Mouse (Mus musculus): ENCODE results near the gene St3gal3. TPM values are rescaled to one million over a fixed set of nuclear protein-coding genes. Genes with fewer than 3 reads are reported as not detected.
A peak's percentile ranks its signal among the peaks of the same experiment; 100 is the strongest.

St3gal3 gene
- polyA plus RNA-seq, 1 experiment from 2014 or later: 27.4 TPM

DNA sequence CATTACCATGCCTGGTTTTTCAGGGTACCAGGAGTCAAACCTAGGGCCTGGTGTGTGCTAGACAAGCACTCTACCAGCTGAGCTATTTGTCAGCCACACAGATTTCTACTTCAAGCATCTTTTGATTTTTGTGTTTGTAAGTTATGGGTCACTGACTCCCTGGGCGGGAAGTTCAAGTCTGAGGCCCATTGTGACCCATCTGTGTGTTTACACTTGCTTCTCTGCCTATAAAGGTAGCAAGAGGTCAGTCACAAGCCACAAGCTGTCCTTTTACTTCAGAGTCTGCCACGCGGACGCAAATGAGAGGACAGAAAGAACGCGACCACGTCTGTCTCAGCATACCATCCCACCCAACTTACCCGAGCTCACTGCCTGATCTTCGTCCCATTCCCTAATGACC lies 59.4 kb downstream of the St3gal3 start:
- CTCF ChIA-PET: no interaction called here
- H3K27me3 ChIP-seq: no peaks in the 10 kb centered on the region
- in situ Hi-C loops (cut with MboI; ENCODE audit: low pct_unique_long_range_greater_than_20kb): no loop called here
- ATAC-seq (no peak), DNase-seq (ENCODE audit: low read depth, low spot score) (no peak)
- POLR2A ChIA-PET: no interaction called here
- no peak for TF ChIP-seq CTCF (IDR thresholded peaks at IDR 0.05)

DNA sequence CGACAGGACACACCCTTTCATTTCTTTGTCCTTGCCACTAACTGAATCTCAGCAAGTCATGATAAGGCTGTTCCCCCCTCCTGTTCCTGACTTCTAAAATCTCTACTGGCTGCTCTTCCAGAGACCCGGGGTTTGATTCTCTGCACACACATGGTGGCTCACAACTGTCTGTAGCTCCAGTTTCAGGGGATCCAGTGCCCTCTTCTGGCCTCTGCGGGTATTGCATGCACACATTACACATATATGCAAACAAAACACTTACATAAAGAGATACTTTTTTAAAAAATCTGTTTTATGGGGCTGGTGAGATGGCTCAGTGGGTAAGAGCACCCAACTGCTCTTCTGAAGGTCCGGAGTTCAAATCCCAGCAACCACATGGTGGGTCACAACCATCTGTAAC lies 60.5 kb downstream of the St3gal3 start:
- POLR2A ChIA-PET: no interaction called here
- CTCF ChIA-PET: no interaction called here
- no peak for ATAC-seq
- no peaks in the 10 kb centered on the region for H3K27me3 ChIP-seq
- in situ Hi-C loops (cut with MboI; ENCODE audit: low pct_unique_long_range_greater_than_20kb): no loop called here
- no peak for DNase-seq (ENCODE audit: low read depth, low spot score)
- peak; percentile 53 for TF ChIP-seq CTCF (IDR thresholded peaks at IDR 0.05)

DNA sequence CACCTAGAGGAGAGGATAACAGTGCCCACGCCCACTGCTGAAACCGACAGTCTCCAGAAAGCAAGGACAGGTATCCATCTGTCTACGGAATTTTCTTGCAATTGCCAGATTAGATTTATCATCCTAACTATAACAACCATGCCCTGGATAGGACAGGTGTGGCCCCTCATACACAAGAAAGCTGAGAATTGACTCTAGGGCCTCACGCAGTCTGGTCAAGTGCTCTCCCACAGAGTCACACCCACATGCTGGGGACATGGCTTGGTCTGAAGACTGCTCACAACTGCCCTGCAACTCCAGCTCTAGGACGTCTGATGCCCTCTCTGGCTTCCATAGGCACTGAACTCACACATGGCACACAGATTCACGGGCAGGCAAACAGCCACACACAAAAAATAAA lies 61.6 kb downstream of the St3gal3 start:
- no peak for TF ChIP-seq CTCF (IDR thresholded peaks at IDR 0.05)
- no peak for ATAC-seq
- H3K27me3 ChIP-seq: no peaks in the 10 kb centered on the region
- in situ Hi-C loops (cut with MboI; ENCODE audit: low pct_unique_long_range_greater_than_20kb): no loop called here
- DNase-seq (ENCODE audit: low read depth, low spot score): no peak
- POLR2A ChIA-PET: no interaction called here
- CTCF ChIA-PET: no interaction called here

DNA sequence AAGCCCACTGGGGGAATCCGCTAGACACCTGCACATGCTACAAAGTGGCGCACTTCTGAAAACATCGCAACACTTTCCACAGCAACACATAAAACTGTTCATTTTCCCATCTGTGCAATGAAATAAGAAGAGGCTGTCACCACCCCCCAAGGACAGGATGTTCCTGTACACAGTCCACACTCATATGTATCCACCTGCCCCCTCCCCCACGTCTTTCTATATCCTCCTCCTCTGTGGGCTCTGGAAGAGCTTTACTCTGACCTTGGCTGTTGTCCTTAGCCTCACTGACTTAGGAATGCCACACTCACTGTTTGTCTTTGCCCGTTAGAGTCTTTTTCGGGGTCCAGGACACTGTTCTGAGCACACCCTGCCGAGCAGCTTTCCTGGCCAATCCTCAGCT lies 62.8 kb downstream of the St3gal3 start:
- no peaks in the 10 kb centered on the region for H3K27me3 ChIP-seq
- CTCF ChIA-PET: interaction anchor here (1.5 to 1.8 kb wide), 2 partner anchors 11 kb away, joined by 3 to 4 read pairs; no protein-coding TSS in a partner anchor

DNA sequence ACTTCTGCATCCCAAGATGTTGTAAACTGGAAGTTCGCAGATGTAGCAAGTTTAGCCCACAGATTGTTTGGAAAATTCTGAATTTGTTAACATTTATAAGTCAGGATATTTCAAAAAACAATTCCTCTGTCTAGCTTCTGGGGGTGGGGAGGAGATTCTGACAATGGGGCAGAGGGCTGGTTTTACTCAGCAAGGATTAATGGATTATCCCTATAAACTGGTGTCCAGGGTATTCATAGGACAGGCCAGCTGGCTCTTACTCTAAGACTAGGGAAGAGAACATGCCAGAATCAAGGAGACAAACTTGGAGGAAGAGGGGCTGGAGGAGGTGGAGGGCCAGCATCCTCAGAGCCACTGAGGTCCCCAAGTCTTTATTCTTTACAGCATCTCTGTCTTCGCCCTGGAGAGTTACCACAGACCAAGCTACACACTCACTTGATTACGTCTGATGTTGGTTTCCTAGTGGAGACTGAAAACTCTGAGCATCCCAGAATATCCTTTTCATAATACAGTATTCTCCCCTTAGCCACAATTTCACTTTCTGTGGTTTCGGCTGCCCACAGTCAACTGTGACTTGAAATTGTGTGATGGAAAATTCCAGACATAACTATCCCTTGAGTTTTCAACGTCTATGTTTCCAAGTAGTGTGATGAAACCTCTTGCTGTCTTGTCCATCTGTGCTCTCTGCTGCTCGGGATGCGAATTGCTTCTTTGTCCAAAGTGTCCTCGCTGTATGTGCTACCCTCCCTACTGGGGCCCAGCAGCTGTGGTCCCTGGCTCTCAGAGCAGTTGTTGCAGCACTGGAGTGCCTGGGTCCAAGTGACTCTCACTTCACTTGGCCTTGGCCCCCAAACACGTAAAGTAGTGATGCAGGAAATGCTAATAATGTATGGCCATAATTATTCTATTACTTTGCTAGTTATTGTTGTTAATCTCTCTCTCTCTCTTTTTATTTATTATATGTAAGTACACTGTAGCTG lies 64.2 kb downstream of the St3gal3 start:
- DNase-seq (ENCODE audit: low read depth, low spot score) (peak; percentile 46), ATAC-seq (no peak)
- no peak for TF ChIP-seq CTCF (IDR thresholded peaks at IDR 0.05)
- in situ Hi-C loops (cut with MboI; ENCODE audit: low pct_unique_long_range_greater_than_20kb): no loop called here
- no peaks in the 10 kb centered on the region for H3K27me3 ChIP-seq
- CTCF ChIA-PET: interaction anchor here (1.5 to 1.8 kb wide), 2 partner anchors 10 to 12 kb away, joined by 3 to 4 read pairs; no protein-coding TSS in a partner anchor
- POLR2A ChIA-PET: no interaction called here

More for the DNA sequence above, 62.8 kb downstream of the St3gal3 start:
- DNase-seq (ENCODE audit: low read depth, low spot score) (no peak), ATAC-seq (no peak)
- in situ Hi-C loops (cut with MboI; ENCODE audit: low pct_unique_long_range_greater_than_20kb): no loop called here
- TF ChIP-seq CTCF (IDR thresholded peaks at IDR 0.05): no peak
- POLR2A ChIA-PET: no interaction called here

DNA sequence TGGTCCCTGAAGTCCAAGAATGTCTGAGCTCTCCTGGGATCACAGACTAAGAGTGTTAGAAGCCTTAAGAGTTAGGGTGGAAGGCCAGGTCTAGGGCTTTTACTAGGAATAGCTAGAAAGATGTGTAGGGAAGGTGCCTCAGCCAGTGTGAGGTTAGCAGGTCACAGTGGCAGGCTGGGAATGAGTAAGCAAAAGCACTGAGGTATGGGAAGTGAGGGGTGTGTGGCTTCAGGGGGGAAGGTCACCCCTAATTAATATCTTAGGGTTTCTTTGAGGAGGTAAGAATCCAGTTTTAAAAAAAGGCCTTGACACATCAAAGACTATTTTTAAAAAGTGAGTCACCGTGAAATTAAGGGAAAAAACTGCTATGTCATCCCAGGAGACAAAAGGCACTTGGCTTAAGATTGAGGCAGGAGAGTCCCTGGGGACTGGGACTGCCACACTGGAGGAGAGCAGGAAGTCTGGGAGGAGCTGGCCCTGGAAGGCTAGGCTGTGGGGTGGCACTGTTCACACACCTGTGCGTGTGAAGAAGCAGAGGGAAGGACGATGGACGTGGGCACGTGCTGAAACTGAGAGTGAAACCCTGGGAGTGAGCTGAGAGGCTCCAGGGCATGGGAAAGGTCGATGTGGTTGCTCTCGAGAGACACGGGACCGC lies 72.8 kb downstream of the St3gal3 start:
- peak; percentile 91 for ATAC-seq
- TF ChIP-seq CTCF (IDR thresholded peaks at IDR 0.05): no peak
- DNase-seq (ENCODE audit: low read depth, low spot score): peak; percentile 90
- H3K27me3 ChIP-seq: no peaks in the 10 kb centered on the region
- ChIA-PET POLR2A (no interaction called here), CTCF (interaction anchor here (1.0 to 1.1 kb wide), 2 partner anchors 28 to 133 kb away, joined by 3 read pairs; no protein-coding TSS in a partner anchor)
- in situ Hi-C loops (cut with MboI; ENCODE audit: low pct_unique_long_range_greater_than_20kb): loop anchor here (10.0 kb wide), 1 partner anchor 67 kb away; no protein-coding TSS in a partner anchor

DNA sequence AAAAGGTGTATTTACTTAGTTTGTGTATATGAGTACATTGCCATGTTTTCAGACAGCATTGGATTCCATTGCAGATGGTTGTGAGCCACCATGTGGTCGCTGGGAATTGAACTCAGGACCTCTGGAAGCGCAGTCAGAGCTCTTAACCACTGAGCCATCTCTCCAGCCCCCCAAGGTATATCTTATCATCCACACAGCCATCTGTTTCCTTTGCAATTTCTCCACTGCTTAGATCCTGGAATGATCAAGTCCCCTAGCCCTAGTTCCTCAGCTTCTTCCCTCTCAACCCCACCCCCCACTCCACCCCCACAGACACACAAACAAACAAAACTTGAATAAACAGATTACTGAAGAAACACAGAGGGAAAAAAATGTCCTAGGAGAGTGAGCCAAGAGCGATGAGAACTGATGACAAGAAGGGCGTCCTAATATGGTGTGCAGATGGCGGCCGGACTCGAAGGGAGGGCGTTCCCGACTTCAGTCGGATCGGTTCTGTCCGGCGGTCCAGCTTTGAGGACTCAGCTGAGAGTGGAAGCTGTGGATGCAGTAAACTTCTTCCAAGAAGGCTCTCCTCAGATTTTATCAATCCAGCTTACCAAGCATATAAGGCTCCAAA lies 73.7 kb downstream of the St3gal3 start:
- ChIA-PET CTCF (interaction anchor here (0.9 to 1.2 kb wide), 3 partner anchors 11 to 27 kb away, joined by 3 to 4 read pairs (median 3); no protein-coding TSS in a partner anchor), POLR2A (interaction anchor here (0.9 kb wide), 1 partner anchor 32 kb away, joined by 3 read pairs; no protein-coding TSS in a partner anchor)
- no peaks in the 10 kb centered on the region for H3K27me3 ChIP-seq
- DNase-seq (ENCODE audit: low read depth, low spot score) (no peak), ATAC-seq (no peak)
- no peak for TF ChIP-seq CTCF (IDR thresholded peaks at IDR 0.05)
- in situ Hi-C loops (cut with MboI; ENCODE audit: low pct_unique_long_range_greater_than_20kb): loop anchor here (10.0 kb wide), 1 partner anchor 66 kb away; no protein-coding TSS in a partner anchor

DNA sequence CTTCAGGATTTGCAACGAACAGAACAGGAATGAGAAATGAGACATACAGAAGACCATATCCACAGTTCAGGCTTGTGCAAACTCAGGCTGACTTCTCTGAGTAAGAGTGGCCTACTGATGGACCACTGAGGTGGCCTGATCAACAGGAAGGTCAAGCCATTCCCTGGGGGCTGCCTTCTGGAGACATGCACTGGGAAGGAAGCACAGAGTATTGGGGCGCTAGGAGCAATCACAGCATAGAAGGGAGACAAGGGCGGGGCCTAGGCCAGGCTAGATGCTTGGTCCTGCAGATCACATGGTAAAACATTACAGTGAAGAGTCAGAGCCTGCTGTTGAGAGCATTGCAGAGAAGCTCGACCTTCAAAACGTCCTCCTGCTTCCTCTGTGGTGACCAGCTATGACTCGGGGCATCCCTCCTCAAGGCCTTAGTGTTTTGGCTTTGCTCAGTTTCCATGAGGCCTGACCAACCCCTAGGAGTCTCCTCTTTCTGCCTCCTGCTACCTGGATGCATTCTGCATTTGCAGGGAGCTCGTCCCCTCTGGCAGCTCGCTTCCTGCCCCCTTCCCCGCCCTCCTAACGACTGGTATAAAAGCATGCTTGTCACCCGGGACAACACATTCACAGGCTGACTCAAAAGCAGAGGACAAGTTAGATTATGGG lies 74.8 kb downstream of the St3gal3 start:
- ChIA-PET POLR2A (interaction anchor here (0.9 kb wide), 1 partner anchor 31 kb away, joined by 3 read pairs; no protein-coding TSS in a partner anchor), CTCF (interaction anchor here (0.9 to 1.2 kb wide), 2 partner anchors 10 to 12 kb away, joined by 3 to 4 read pairs; no protein-coding TSS in a partner anchor)
- no peak for DNase-seq (ENCODE audit: low read depth, low spot score)
- no peak for TF ChIP-seq CTCF (IDR thresholded peaks at IDR 0.05)
- ATAC-seq: no peak
- in situ Hi-C loops (cut with MboI; ENCODE audit: low pct_unique_long_range_greater_than_20kb): loop anchor here (10.0 kb wide), 1 partner anchor 65 kb away; no protein-coding TSS in a partner anchor
- H3K27me3 ChIP-seq: no peaks in the 10 kb centered on the region

DNA sequence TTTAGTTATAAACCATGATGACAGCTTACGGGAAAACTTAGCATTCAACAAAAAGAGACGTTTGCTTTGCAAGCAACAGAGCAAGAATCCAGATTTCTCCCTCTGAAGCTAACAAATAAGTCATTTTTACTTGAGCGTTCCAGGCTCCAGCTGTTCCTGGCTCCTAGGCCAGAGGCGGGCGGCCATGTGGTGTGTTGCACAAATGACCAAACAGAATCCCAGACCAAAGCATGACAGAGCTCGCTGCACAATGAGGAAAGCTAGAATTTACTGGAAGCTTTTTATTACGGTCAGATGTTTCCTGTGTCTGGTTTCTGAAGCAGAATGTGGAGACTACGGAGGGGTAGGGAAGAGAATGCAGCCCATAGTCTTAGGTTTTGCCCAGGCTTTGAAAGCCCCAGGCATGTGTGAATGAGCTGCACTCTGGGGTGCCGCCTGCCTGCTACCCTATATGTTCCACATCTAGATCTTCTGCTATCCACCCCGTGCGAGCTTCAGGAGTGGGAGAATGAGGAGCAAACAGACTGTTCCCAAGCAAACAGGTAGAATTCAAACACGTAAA lies 76.5 kb downstream of the St3gal3 start:
- H3K27me3 ChIP-seq: no peaks in the 10 kb centered on the region
- ATAC-seq: no peak
- TF ChIP-seq CTCF (IDR thresholded peaks at IDR 0.05): no peak
- DNase-seq (ENCODE audit: low read depth, low spot score): no peak
- POLR2A ChIA-PET: interaction anchor here (0.5 to 1.1 kb wide), 2 partner anchors 39 to 47 kb away, joined by 3 read pairs; no protein-coding TSS in a partner anchor
- CTCF ChIA-PET: no interaction called here
- in situ Hi-C loops (cut with MboI; ENCODE audit: low pct_unique_long_range_greater_than_20kb): no loop called here

All from Patski (cell line).